Mouse (Mus musculus): Measurements from ENCODE around the gene Rlim.

DNA sequence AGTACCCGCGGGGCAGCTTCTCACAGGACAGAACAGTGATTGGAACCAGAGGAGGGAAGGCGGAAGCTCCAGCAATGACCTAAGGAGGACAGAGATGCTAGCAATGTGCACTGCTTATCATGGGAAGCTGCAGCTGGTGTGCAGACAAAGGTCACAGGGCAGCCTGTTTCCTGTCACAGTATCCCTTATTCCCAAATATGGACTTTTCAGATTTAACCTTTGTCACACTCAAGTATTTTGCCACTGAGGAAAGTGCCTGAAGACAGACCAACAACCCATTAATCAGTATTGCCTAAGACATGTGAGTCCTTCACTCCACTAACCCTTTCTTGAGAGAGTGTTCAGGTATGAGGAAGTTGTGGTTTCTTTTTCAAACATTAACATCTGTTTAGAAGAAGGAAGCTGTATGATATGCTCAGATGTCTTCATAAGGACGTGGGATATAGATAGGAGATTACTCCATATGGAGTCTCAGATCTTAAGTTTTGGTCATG, 32.3 kb upstream of the Rlim start:
- no peak for TF ChIP-seq EP300 (IDR thresholded peaks at IDR 0.05; ENCODE audit: low read length)
- no peak for TF ChIP-seq CTCF (conservative IDR thresholded peaks at IDR 0.05 in 1 of 2, IDR thresholded peaks at IDR 0.05 in 1 of 2; ENCODE audit: low read depth in 2 of 2, low read length in 2 of 2)
- no peak for TF ChIP-seq UBTF (IDR thresholded peaks at IDR 0.05; ENCODE audit: low read depth, low read length)
- TF ChIP-seq ZC3H11A (IDR thresholded peaks at IDR 0.05; ENCODE audit: low read depth, low read length): no peak
- TF ChIP-seq USF1 (IDR thresholded peaks at IDR 0.05; ENCODE audit: low read depth, low read length): no peak
- no peak for TF ChIP-seq ELF1 (IDR thresholded peaks at IDR 0.05; ENCODE audit: low read depth, low read length)
- TF ChIP-seq MAX (IDR thresholded peaks at IDR 0.05; ENCODE audit: low read length): no peak
- TF ChIP-seq SIN3A (IDR thresholded peaks at IDR 0.05; ENCODE audit: low read length): no peak
- TF ChIP-seq POLR2AphosphoS2 (IDR thresholded peaks at IDR 0.05; ENCODE audit: low read depth, low read length): no peak
- no peak for TF ChIP-seq CHD2 (IDR thresholded peaks at IDR 0.05; ENCODE audit: low read length)
